In the genomic region with DNA sequence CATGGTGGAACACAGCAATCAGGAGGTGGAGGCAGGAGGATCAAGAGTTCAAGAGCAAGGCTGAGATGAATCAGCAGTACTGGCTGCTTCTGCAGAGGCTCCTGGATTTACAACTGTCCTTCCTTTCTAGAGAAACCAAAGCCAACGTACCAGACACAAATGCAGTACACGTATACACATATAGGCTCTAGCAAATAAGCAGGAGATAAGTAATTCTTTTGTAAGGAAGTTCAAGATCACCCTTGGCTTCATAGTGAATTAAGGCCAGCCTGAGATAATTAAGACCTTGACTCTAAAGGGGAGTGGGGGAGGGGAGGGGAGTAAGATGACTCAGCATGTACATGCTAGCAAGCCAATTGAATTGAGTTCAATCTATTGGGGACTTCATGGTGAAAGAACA, we compare ENCODE assay signal across 13 mouse cellular contexts. TPM values are rescaled to one million over a fixed set of nuclear protein-coding genes. Genes with fewer than 3 reads are reported as not detected.
DNase-seq lines count a peak whose midpoint lies in the region; ATAC-seq lines count a peak whose summit lies in the region.
"Had no signal": no experiment of that assay in that cellular context is flagged by ENCODE, and none has a peak within 500 bp of the region (broad histone marks: within the 10 kb centered on the region; RNA-seq: fewer than 3 reads in every experiment).

No protein-coding gene starts in this region.

- peak; percentile 59 for DNase-seq in ZHBTc4 (ENCODE audit: low read depth, low spot score)
- DNase-seq in retina, postnatal 1 day = peak; percentile 15
- no peak for DNase-seq in right cerebral cortex, postnatal 14 days
- no peak for DNase-seq in thymus, postnatal 25 days
- DNase-seq in ovary, postnatal 14 days (ENCODE audit: low spot score) = no peak
- DNase-seq: heart, adult 11 months; kidney, adult 18-20 months; thymus, postnatal 14 days had no signal

- H3K4me2 ChIP-seq in heart, embryonic 12.5 days = no peak overlapping the region
- no peak overlapping the region for H3K4me2 ChIP-seq in heart, embryonic 11.5 days
- H3K4me2 ChIP-seq: midbrain, embryonic 13.5 days had no signal

- no peak overlapping the region for H3K9ac ChIP-seq in heart, embryonic 12.5 days
- no peak overlapping the region for H3K9ac ChIP-seq in heart, embryonic 11.5 days (ENCODE audit: low read depth, low read length)
- H3K9ac ChIP-seq: midbrain, embryonic 13.5 days had no signal

- WGBS in heart, embryonic 12.5 days = 70% methylated on average over 2 of the region's 2 CpGs
- 72% methylated on average over 2 of the region's 2 CpGs for WGBS in heart, embryonic 11.5 days (ENCODE audit: insufficient replicate concordance)

- peak; percentile 81; the same call in 1 of the 2 replicates for ATAC-seq in heart, embryonic 12.5 days (ENCODE audit: insufficient number of reproducible peaks, low FRiP score)
- no peak for ATAC-seq in heart, embryonic 11.5 days (replicated peaks; ENCODE audit: insufficient number of reproducible peaks, low FRiP score, low TSS enrichment)
- ATAC-seq: forebrain, embryonic 16.5 days; midbrain, embryonic 13.5 days had no signal

- no peaks in the 10 kb centered on the region for H3K9me3 ChIP-seq in heart, embryonic 12.5 days (replicated peaks)
- no peaks in the 10 kb centered on the region for H3K9me3 ChIP-seq in heart, embryonic 11.5 days (replicated peaks; ENCODE audit: control insufficient read depth, low read length)
- no peaks in the 10 kb centered on the region for H3K9me3 ChIP-seq in erythroblast, embryonic 14.5 days (ENCODE audit: control insufficient read depth, low read length)
- H3K9me3 ChIP-seq: midbrain, embryonic 13.5 days had no signal

- H3K4me3 ChIP-seq in heart, embryonic 12.5 days = no peak overlapping the region
- H3K4me3 ChIP-seq in heart, embryonic 11.5 days (ENCODE audit: low read depth, low read length) = no peak overlapping the region
- peak overlapping the region; percentile 41 for H3K4me3 ChIP-seq in erythroblast, embryonic 14.5 days (replicated peaks)
- H3K4me3 ChIP-seq: midbrain, embryonic 13.5 days had no signal

- H3K27me3 ChIP-seq in heart, embryonic 12.5 days (replicated peaks) = no peaks in the 10 kb centered on the region
- no peaks in the 10 kb centered on the region for H3K27me3 ChIP-seq in heart, embryonic 11.5 days (ENCODE audit: control insufficient read depth, insufficient read depth, low read length)
- no peaks in the 10 kb centered on the region for H3K27me3 ChIP-seq in erythroblast, embryonic 14.5 days (ENCODE audit: control insufficient read depth)
- H3K27me3 ChIP-seq: midbrain, embryonic 13.5 days had no signal

- peak overlapping the region; percentile 23; the same call in 1 of the 2 replicates for H3K27ac ChIP-seq in heart, embryonic 12.5 days (ENCODE audit: poor library complexity, severe bottlenecking)
- H3K27ac ChIP-seq in heart, embryonic 11.5 days (ENCODE audit: low read depth, low read length) = no peak overlapping the region
- H3K27ac ChIP-seq: midbrain, embryonic 13.5 days had no signal

- H3K4me1 ChIP-seq in heart, embryonic 12.5 days (replicated peaks) = no peaks in the 10 kb centered on the region; the same call in 1 of the 2 replicates
- H3K4me1 ChIP-seq in heart, embryonic 11.5 days (ENCODE audit: control insufficient read depth, insufficient read depth, low read length) = peaks cover 2% of the 10 kb centered on the region; the same call in 1 of the 2 replicates
- H3K4me1 ChIP-seq in erythroblast, embryonic 14.5 days (ENCODE audit: control insufficient read depth) = peaks cover 54% of the 10 kb centered on the region
- H3K4me1 ChIP-seq: midbrain, embryonic 13.5 days had no signal

- peaks cover 13% of the 10 kb centered on the region for H3K36me3 ChIP-seq in heart, embryonic 12.5 days
- no peaks in the 10 kb centered on the region; the same call in 1 of the 2 replicates for H3K36me3 ChIP-seq in heart, embryonic 11.5 days (ENCODE audit: control insufficient read depth, insufficient read depth, low read length)
- H3K36me3 ChIP-seq in erythroblast, embryonic 14.5 days (ENCODE audit: control insufficient read depth) = peaks cover 74% of the 10 kb centered on the region

RNA-seq across cellular contexts. Expression of gene Ints6, which starts 9.5 kb away (rescaled TPM):
- polyA plus RNA-seq in heart, embryonic 12.5 days (2016; fragmentation: Nextera tagmentation; extraction: Ambion mirVana) = 22.9 and 31.4 TPM in 2 replicates
- polyA plus RNA-seq in heart, embryonic 11.5 days (2014; fragmentation: Nextera tagmentation; extraction: Ambion mirVana) = 18.5 and 27.8 TPM in 2 replicates
- 0.96 and 0.97 TPM in 2 replicates for polyA plus RNA-seq in erythroblast, embryonic 14.5 days (2012)

Comparison
In these comparisons a context has a peak if more than half of its experiments do, and no peak if none do; other contexts are left out.
1. DNase-seq: peak in ZHBTc4 (single experiment) and retina, postnatal 1 day (single experiment); none in right cerebral cortex, postnatal 14 days (single experiment), thymus, postnatal 25 days (single experiment) and ovary, postnatal 14 days (single experiment).